Mouse (Mus musculus) left cerebral cortex, postnatal 4 days (tissue): ENCODE measurements around the gene Galnt15. TPM values are rescaled to one million over a fixed set of nuclear protein-coding genes. Genes with fewer than 3 reads are reported as not detected.
A peak's percentile ranks its signal among the peaks of the same experiment; 100 is the strongest.

ENCODE experiments used
- DNase-seq: peaks from one replicate; pipeline ENCODE4 v3.0.0-alpha.2; 2022
- intact Hi-C: fragments of 180-260 bp; cut with DNase I; formaldehyde crosslinking; loops from one replicate; pipeline ENCODE4 v1.15.1; 2025
- total RNA-seq, 2 experiments: library from RNA; stranded (reverse); gene quantifications; 2 replicates each; pipeline ENCODE4 v1.2.3; 2021

Gene Galnt15
- total RNA-seq: under 1 TPM; 0.74 to 0.78 TPM

DNA sequence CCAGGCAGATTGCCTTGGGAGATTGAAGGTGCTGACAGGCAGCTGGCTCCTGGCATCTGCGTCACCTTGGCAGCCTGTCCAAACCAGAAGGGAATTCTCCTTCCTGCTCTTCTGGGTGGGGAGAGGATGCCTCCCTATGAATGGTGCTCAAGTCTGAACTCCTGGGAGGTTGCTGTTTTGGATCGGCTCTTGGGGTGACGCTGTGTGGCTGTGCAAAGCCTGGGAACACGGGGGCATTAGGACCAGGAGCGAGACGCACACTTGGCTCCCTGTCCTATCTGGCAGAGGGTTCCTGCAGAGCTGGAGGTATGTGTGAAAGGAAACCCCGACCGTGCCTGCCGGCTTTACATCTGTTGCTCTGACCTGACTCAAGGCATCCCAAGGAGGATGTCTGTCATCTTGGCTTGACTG is at the start of gene Galnt15:
TSS of gene Galnt15 (plus strand) at position 309 of the 411 bp plus-strand sequence.
- peak; percentile 81 for DNase-seq
- intact Hi-C loops: no loop called here

DNA sequence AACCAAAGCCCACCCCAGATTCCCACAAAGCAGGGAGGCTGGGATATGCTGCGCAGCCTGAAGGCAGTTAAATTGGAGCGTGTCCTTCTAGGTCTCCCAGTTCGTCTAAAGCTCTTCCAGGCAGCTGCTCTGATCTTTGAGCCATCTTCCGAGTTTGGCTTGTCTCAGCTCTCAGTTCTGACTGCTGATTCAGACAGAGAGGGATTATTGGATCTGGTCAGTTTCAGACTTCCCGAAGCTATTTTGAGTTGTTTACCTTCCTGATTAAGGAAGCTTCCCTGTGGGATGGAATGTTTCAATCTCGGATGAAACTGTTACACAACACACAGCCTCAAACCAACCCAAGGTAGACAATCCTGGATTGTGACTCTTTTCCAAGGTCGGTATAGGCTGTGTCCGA is 34.8 kb upstream of the Galnt15 start:
- intact Hi-C loops: no loop called here
- DNase-seq: no peak

DNA sequence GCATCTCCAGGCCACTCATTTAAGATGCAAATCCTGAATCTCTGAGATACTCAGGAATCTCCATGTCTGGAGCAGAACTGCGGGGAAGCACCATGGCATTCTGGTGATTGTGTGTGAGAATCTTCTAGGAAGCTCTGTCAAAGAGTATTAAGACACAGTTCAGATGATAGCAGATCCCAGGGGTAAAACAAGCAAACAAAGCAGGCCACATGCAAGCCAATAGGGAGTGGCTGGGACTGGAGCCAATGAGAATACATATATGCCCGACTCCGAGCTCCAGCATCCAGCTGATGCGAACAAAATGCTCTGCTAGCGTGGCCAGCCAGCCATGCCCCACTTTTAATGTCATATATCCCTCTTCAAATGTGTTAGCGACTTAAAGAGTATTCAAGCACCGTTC is 27.8 kb upstream of the Galnt15 start:
- intact Hi-C loops: no loop called here
- peak; percentile 38 for DNase-seq

DNA sequence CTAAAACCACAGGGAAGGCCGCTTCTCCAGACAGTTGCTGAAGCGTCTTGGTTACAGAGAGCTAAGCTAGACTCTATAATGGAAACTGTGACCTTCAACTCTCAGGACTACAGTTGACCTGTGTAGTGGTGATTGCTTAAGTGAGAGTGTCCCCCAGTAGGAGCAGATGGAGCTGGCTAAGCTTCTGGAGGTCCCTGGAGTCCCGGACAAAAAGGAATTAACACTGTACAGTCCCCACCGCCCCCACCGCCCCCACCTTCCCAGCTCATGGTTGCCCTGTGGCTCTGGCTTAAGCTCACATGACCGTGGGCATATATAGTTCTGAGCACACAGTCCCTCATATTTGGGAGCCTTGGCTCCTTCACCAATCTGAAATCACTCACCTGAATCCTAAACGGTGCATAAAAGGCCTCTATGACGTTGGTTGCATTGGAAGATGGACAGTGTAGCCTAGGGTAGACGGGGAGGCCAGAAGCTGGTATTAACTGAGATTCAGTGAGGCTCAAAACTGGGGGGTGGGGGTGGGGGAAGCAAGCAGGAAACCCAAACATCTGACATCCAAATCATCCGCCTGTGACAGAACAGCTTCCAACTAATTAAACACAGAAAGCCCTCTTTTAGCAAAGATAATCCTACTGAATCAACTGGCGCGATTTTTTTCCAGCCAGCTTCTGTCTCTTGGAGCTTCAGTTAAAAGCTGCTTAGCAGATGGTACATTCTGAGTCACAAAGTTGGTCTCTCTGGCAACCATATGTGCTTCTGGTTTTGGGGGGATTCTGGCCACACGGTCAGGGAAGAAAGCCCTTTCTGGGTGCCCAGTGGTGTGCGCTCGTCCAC is 26.1 kb upstream of the Galnt15 start:
- intact Hi-C loops: no loop called here
- DNase-seq: no peak

- intact Hi-C loops: no loop called here
- DNase-seq: no peak
Measured at GRCm38 (mm10) chr14:32003904-32004596, 24.7 kb upstream of the Galnt15 start.

GRCm38 (mm10) chr14:32005673-32006261 is 23.0 kb upstream of the Galnt15 start:
- intact Hi-C loops: no loop called here
- no peak for DNase-seq

DNA sequence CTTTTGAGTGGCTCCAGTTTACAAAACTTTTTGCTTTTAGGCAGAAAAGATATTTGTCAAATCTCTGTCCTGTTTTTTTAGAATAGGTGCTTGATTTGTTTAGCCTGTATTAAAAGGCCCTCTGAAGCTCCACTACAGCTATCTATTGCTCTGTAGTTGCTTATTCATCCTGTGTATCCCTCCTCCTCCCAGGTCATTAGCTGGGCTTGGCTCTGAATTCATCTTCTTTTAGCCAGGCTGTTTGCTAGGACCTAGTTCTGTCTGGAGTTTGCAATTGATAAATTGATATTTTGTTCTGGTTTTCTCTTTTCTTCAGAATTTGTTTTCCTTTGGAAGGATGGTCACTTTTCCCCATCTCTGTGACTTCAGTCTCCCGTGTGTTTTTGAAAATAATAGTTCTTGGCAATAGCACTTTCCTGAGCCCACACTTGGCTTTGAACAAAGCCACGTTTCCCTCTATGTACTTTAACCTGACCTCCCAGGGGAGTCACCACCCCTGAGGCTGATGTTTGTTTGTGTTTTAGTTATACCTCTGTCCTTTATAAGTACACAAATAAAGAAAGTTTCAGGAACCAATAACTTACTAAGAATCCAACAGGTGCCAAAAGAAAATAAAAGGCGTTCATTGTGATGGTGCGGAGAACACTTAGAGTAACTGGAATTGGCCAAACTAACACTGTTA is 21.0 kb upstream of the Galnt15 start:
- DNase-seq: no peak
- intact Hi-C loops: no loop called here

DNA sequence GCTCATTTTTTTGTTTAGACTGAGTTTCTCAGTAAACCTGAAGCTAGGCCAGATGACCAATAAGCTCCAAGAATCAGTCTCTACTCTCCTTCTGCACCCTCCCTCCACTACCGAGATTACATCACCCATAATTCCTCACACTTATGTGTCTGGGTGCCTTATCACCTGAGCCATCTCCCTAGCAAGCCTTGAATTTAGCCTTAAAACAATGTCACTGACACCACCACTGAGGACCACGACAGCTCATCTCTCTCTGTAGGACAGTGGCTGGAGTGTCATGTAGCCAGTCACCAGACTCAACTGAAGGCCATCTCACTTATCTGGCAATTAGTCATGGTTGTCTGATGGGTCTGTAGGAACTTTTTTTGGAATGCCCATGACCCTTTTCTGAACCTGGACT is 19.1 kb upstream of the Galnt15 start:
- DNase-seq: no peak
- intact Hi-C loops: no loop called here

DNA sequence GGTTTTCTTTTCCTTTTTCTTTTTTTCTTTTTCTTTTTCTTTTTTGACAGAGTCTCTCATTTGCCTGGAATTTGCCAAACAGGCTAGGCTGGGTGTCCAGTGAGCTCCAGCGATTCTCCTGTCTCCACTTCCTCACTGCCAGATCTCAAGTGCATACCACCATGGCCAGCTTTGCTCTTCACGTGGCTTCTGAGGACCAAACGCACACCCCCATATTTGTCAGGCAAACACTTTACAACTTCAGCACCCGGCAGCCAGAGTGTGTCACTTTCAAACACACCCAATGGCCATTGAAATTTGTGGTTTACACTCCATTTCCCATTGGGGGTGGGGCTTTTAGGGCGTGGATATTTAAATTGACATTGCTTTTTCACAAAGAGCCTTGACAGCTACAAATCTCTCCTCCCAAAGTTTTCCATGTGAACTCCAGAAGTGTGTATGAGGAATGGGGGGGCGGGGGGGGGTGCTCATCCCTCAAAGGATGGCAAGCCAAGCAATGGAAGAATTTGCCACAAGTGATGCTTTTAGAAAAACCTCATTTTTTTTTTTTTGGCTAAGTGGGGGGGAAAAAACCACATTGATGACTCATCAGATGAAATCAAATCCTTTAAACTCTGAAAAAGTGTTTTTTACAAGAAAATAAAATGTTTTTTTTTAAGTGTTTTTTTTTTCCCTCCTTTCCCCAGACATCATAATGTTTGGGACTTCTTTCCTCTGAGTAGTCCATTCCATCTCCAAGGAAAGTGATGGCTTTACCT is 17.1 kb upstream of the Galnt15 start:
- DNase-seq: no peak
- intact Hi-C loops: no loop called here

DNA sequence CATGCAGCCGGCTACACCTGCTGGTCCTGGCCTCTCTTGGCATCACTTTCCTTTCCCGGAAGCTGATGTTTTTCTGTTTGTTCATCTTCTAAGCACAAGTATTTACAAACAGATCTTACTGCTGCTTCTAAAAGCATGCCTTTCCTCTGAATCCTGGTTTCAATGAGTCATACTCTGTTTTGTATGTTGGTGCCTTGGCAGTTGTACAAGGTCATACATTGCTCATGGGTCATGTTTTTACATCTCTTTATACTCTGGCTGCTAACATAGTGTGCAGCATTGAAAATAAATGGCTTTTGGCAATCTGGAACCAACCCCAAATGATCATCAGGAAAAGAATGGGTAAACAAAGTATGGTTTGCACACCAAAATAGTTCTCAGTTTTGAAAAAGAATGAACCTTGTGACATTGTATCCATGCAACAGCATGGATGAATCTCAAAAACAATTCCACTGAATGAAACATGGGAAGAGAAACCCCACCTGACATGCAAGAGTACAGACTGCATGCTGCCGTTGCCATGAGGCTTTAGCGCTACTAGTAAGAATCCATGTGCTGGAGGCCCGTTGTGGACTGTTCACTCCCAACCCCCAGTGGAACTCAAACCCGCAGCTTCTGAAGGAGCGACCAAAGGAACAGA is 13.5 kb upstream of the Galnt15 start:
- DNase-seq: no peak
- intact Hi-C loops: no loop called here

DNA sequence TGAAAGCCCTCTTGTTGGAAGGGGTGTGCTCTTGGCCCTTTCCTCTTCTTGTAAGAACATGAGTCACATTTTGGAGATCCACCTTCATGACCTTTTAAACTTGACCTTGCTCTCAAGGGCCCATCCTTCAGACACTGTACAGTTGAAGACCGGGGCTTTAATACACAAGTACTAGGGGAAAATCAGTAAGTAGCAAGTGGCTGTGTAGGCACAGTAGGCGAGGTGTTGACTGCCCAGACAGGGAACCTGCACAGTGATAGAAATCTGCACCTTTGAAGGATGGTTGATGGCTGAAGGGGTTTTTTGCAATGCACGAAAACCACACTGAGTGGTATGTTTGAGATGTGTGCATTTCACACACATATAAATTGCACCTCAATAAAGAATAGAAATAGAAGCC is 12.3 kb upstream of the Galnt15 start:
- DNase-seq: no peak
- intact Hi-C loops: no loop called here

GRCm38 (mm10) chr14:32016921-32017320 is 11.9 kb upstream of the Galnt15 start:
- intact Hi-C loops: no loop called here
- peak; percentile 74 for DNase-seq

- intact Hi-C loops: no loop called here
- DNase-seq: no peak
Measured at GRCm38 (mm10) chr14:32017448-32017847, 11.3 kb upstream of the Galnt15 start.

DNA sequence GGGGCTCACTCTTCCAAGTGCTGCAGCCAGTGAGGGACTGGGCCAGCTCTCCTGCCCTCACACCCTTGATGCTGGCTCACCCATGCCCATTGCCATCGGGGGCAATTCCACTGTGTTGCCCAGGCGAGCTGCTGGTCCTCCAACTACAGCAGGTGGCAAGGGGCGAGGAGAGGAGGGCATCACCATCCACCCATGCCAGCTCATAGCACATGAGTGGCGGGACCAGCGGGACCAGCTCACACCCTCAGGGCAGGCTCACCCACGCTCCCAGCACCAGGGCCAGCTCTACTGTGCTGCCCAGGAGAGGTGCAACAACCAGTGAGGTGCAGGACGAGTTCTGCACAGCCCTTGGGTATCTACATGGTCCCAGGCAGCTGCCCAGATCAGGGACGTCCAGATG is 9.7 kb upstream of the Galnt15 start:
- intact Hi-C loops: no loop called here
- DNase-seq: no peak

- intact Hi-C loops: no loop called here
- DNase-seq: no peak
Measured at GRCm38 (mm10) chr14:32021967-32022366, 6.8 kb upstream of the Galnt15 start.

DNA sequence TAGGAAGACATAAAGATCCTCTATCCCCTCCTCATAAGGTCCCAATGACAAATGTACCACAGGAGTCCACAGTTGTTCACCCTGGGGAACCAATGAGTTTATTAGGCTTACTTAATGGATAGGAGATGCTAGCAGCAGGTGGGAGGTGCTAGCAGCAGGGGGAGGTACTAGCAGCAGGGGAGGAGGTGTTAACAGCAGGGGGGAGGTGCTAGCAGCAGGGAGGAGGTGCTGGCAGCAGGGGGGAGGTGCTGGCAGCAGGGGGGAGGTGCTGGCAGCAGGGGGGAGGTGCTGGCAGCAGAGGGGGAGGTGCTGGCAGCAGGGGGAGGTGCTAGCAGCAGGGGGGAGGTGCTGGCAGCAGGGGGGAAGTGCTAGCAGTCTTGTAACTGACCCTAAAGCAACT is 6.3 kb upstream of the Galnt15 start:
- intact Hi-C loops: no loop called here
- DNase-seq: no peak

- no peak for DNase-seq
- intact Hi-C loops: no loop called here
Measured at GRCm38 (mm10) chr14:32023891-32024290, 4.9 kb upstream of the Galnt15 start.

DNA sequence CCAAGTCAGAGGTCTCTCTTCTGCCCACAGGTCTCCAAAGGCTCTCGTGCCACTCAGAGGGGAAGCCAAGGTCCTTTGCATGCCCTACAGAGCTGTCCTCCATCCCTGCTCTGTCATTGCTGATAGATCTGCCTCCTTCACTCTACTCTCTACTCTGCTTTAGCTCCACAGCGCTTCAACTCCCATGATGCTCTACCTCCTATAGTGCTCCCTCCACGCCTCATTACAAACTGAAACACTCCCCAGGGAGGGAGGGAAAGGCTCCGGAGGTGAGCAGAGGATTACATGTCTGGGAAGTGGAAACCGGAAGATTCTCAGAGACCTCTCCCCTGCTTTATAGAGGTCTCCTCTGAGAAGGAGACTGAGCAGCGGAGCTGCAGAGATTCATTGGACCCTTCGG is 1.6 kb upstream of the Galnt15 start:
- intact Hi-C loops: no loop called here
- DNase-seq: no peak

DNA sequence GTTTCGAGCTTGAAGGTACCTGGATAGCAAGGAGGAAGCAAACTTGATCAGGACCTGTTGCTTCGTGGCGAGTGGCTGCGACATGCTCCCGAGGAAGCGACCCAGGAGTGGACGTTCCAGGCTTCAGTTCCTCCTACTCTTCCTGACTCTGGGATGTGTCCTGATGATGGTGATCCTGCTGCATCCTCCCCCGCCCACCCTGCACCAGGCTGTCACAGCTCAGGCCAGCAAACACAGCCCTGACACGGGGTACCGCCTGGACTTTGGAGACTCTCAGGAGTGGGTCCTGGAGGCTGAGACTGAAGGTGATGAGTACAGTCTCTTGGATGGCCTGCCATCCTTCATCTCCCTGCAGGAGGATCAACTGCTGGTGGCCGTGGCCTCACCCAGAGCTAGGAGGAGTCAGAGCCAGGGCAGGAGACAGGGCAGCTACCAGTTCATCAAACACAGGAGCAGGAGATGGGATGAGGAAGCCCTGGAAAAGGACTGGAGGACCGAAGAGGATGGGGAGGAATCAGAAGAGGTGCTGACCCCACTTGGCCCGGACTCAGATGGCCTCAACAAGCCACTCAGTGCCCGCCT is 713 bp downstream of the Galnt15 start:
- DNase-seq: no peak
- intact Hi-C loops: no loop called here

GRCm38 (mm10) chr14:32030073-32030472 is 1.3 kb downstream of the Galnt15 start:
- intact Hi-C loops: loop anchor here (5.0 kb wide), 1 partner anchor 233 kb away; no protein-coding TSS in a partner anchor
- no peak for DNase-seq
